Mouse (Mus musculus) megakaryocyte, embryonic 14.5 days (primary cell): ENCODE data around the gene Dnm1. TPM values are rescaled to one million over a fixed set of nuclear protein-coding genes. Genes with fewer than 3 reads are reported as not detected.
A peak's percentile ranks its signal among the peaks of the same experiment; 100 is the strongest.

Source experiments
- H3K27me3 ChIP-seq: replicated peaks from 2 replicates; pipeline ENCODE3; 2012; ENCODE audit warnings: inconsistent platforms
- H3K36me3 ChIP-seq: replicated peaks from 2 replicates; pipeline ENCODE3; 2012; ENCODE audit warnings: low read length, inconsistent platforms, mixed read lengths
- H3K4me1 ChIP-seq: 2 replicates; pipeline ENCODE4 v1.6.1; 2012; ENCODE audit warnings: inconsistent platforms
- H3K4me3 ChIP-seq: replicated peaks from 2 replicates; pipeline ENCODE3; 2012; ENCODE audit warnings: moderate library complexity, mild to moderate bottlenecking, inconsistent platforms
- H3K9me3 ChIP-seq: 2 replicates; pipeline ENCODE4 v1.6.1; 2012; ENCODE audit warnings: inconsistent platforms
- FLI1 ChIP-seq: IDR thresholded peaks from 2 replicates; pipeline ENCODE4 v1.6.1; 2012; ENCODE audit warnings: low read length, inconsistent platforms, mixed read lengths
- GATA1 ChIP-seq: IDR thresholded peaks from 3 replicates; pipeline ENCODE4 v1.6.1; 2012; ENCODE audit warnings: mixed read lengths, low read length, inconsistent platforms, borderline replicate concordance
- polyA plus RNA-seq: library from polyadenylated mRNA; stranded (reverse); fragments of >175 nt; gene quantifications from 2 replicates; pipeline ENCODE4 v1.2.3, GENCODE M21; 2012; ENCODE audit warnings: low replicate concordance; ENCODE audit not compliant: insufficient read depth

Dnm1 gene
- 3.6 and 6.2 TPM in 2 replicates for polyA plus RNA-seq

GRCm38 (mm10) chr2:32353007-32353542 is at the start of gene Dnm1:
TSS of gene Dnm1 (minus strand) at chr2:32353338.
- no peak for TF ChIP-seq GATA1
- no peak for TF ChIP-seq FLI1
- H3K4me3 ChIP-seq, result peak within 1 kb of the TSS; percentile 93
- peaks cover 57% of the 10 kb centered on the region for H3K27me3 ChIP-seq
- no peaks in the 10 kb centered on the region for H3K9me3 ChIP-seq
- H3K36me3 ChIP-seq, result no peaks in the 10 kb centered on the region
- peaks cover 67% of the 10 kb centered on the region for H3K4me1 ChIP-seq

- TF ChIP-seq GATA1 (no peak), FLI1 (no peak)
- Histone ChIP-seq H3K27me3 (peaks cover 10% of the 10 kb centered on the region), H3K9me3 (no peaks in the 10 kb centered on the region), H3K36me3 (peaks cover 39% of the 10 kb centered on the region), H3K4me1 (peaks cover 35% of the 10 kb centered on the region), H3K4me3 (peak overlapping the region; percentile 99)
These were observed 43.6 kb upstream of the Dnm1 start for GRCm38 (mm10) chr2:32396695-32397094.

GRCm38 (mm10) chr2:32395946-32396621 is 42.9 kb upstream of the Dnm1 start:
- H3K36me3 ChIP-seq, result peaks cover 33% of the 10 kb centered on the region
- no peaks in the 10 kb centered on the region for H3K9me3 ChIP-seq
- H3K4me1 ChIP-seq, result peaks cover 35% of the 10 kb centered on the region
- peak overlapping the region; percentile 99 for H3K4me3 ChIP-seq
- peaks cover 14% of the 10 kb centered on the region for H3K27me3 ChIP-seq
- no peak for TF ChIP-seq GATA1
- TF ChIP-seq FLI1, result no peak

- TF ChIP-seq GATA1 (no peak), FLI1 (no peak)
- Histone ChIP-seq H3K9me3 (no peaks in the 10 kb centered on the region), H3K4me3 (peak within 1 kb of the TSS; percentile 99), H3K4me1 (peaks cover 35% of the 10 kb centered on the region), H3K36me3 (peaks cover 27% of the 10 kb centered on the region), H3K27me3 (peaks cover 15% of the 10 kb centered on the region)
These were observed 42.4 kb upstream of the Dnm1 start, which contains the start of gene Ptges2 for GRCm38 (mm10) chr2:32395484-32395945. TSS of gene Ptges2 (plus strand) at chr2:32395896.

GRCm38 (mm10) chr2:32394973-32395372 is 41.8 kb upstream of the Dnm1 start:
- H3K36me3 ChIP-seq, result peaks cover 22% of the 10 kb centered on the region
- peak overlapping the region; percentile 99 for H3K4me3 ChIP-seq
- peaks cover 35% of the 10 kb centered on the region for H3K4me1 ChIP-seq
- H3K27me3 ChIP-seq, result peaks cover 17% of the 10 kb centered on the region
- TF ChIP-seq FLI1, result no peak
- TF ChIP-seq GATA1, result no peak
- H3K9me3 ChIP-seq, result no peaks in the 10 kb centered on the region

GRCm38 (mm10) chr2:32392063-32392462 is 38.9 kb upstream of the Dnm1 start:
- H3K4me1 ChIP-seq, result peaks cover 33% of the 10 kb centered on the region
- peak overlapping the region; percentile 46 for H3K4me3 ChIP-seq
- H3K27me3 ChIP-seq, result peaks cover 38% of the 10 kb centered on the region
- H3K36me3 ChIP-seq, result no peaks in the 10 kb centered on the region
- H3K9me3 ChIP-seq, result no peaks in the 10 kb centered on the region
- TF ChIP-seq FLI1, result no peak
- TF ChIP-seq GATA1, result no peak

- Histone ChIP-seq H3K27me3 (peaks cover 49% of the 10 kb centered on the region), H3K36me3 (no peaks in the 10 kb centered on the region), H3K4me3 (no peak overlapping the region), H3K9me3 (no peaks in the 10 kb centered on the region), H3K4me1 (peaks cover 25% of the 10 kb centered on the region)
- TF ChIP-seq GATA1 (no peak), FLI1 (no peak)
These were observed 37.7 kb upstream of the Dnm1 start for GRCm38 (mm10) chr2:32390871-32391270.

GRCm38 (mm10) chr2:32389157-32389556 is 36.0 kb upstream of the Dnm1 start:
- peaks cover 64% of the 10 kb centered on the region for H3K27me3 ChIP-seq
- no peak overlapping the region for H3K4me3 ChIP-seq
- H3K9me3 ChIP-seq, result no peaks in the 10 kb centered on the region
- TF ChIP-seq GATA1, result no peak
- no peak for TF ChIP-seq FLI1
- H3K4me1 ChIP-seq, result peaks cover 22% of the 10 kb centered on the region
- no peaks in the 10 kb centered on the region for H3K36me3 ChIP-seq

- Histone ChIP-seq H3K9me3 (no peaks in the 10 kb centered on the region), H3K36me3 (no peaks in the 10 kb centered on the region), H3K4me3 (no peak within 1 kb of the TSS), H3K27me3 (peaks cover 72% of the 10 kb centered on the region), H3K4me1 (peaks cover 30% of the 10 kb centered on the region)
- TF ChIP-seq FLI1 (no peak), GATA1 (no peak)
These were observed 34.8 kb upstream of the Dnm1 start, which contains the start of gene Lcn2 for GRCm38 (mm10) chr2:32387706-32388490. TSS of gene Lcn2 (minus strand) at chr2:32388252.

- TF ChIP-seq FLI1, result no peak
- no peak for TF ChIP-seq GATA1
- Histone ChIP-seq H3K27me3 (peaks cover 55% of the 10 kb centered on the region), H3K9me3 (no peaks in the 10 kb centered on the region), H3K4me3 (peak overlapping the region; percentile 91), H3K36me3 (peaks cover 25% of the 10 kb centered on the region), H3K4me1 (peaks cover 44% of the 10 kb centered on the region)
These were observed 29.6 kb upstream of the Dnm1 start for GRCm38 (mm10) chr2:32382689-32383088.
